Mouse (Mus musculus): ENCODE measurements around the gene Timm22. TPM values are rescaled to one million over a fixed set of nuclear protein-coding genes. Genes with fewer than 3 reads are reported as not detected.

Gene Timm22
- total and polyA plus RNA-seq, 3 experiments = 10.4 to 40.4 (median 35.3) TPM

DNA sequence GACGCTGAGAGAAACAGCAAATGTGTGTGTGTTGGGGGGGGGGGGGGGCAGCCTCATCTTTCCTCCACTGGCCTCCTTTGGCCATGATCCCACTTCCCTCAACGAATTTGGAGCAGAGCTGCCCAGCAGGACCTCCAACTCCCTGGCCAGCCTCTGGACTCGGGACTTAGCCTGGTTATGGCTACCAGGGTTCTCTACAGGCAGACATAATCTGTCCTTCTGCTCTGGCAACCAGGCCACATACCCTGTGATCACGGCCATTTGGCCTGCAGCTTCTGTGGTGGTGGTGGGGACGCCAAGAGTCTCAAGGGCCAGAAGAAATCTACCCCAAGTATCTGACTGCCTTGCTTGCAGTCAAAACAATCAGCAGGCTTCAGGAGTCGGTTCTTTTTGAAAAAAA lies 34.2 kb upstream of the Timm22 start:
- DNase-seq = peak in 1 of 2 experiments; percentile 41
- Histone ChIP-seq H3K4me3 (no peak overlapping the region), H3K27me3 (ENCODE audit: control insufficient read depth, insufficient read depth, low read length) (no peaks in the 10 kb centered on the region), H3K9ac (ENCODE audit: low read depth, low read length) (peak overlapping the region; percentile 27; the same call in 1 of the 2 replicates), H3K27ac (peak overlapping the region; percentile 19), H3K79me2 (replicated peaks; ENCODE audit: control insufficient read depth, insufficient read depth, low read length) (0 out of 2 replicates have a peak, but pooled peaks cover 1% of the 10 kb centered on the region), H3K36me3 (ENCODE audit: control insufficient read depth, insufficient read depth, low read length) (no peaks in the 10 kb centered on the region), H3K4me1 (ENCODE audit: control insufficient read depth, insufficient read depth, low read length) (peaks cover 20% of the 10 kb centered on the region)
- intact Hi-C loops (cut with DNase I) = no loop called here
- TF ChIP-seq EP300 (IDR thresholded peaks at IDR 0.05; ENCODE audit: insufficient read depth, low read depth, low read length) = no peak
- 47% methylated on average over 6 of the region's 6 CpGs for WGBS

DNA sequence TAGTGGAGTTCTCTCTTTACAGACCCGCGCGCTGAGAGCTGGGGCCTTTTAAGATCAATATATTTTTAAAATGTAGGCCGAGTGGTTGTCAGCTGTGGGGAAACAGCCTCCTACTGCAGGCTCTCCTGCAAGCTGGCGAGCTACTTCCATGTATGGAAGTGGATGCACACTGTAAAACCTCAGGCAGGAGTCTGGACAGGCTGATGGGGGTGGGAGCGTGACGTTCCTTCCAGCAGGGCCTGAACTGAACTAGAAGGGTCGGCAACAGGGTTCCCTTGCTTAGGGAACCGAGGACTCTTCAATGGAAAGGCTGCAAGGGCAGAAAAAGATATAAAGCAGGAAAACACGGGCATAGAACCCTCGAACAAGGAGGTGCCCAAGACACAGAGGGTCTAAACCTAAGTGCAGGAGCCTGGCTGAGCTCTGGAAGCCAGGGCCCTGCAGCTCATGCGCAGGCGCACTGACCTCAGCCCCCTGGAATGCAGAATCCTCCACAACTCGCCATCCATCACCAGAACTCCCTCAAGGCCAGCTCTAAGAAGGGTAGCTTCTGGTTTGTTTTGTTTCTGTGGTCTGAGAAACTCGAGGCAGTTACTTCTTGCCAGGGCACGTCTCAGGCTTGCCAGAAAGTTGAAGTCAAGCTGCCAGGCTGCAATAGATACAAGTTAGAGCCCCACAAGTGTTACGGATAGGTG lies 32.1 kb upstream of the Timm22 start:
- Histone ChIP-seq H3K4me3 (no peak overlapping the region), H3K4me1 (ENCODE audit: control insufficient read depth, insufficient read depth, low read length) (peaks cover 19% of the 10 kb centered on the region), H3K9ac (ENCODE audit: low read depth, low read length) (0 out of 2 replicates have a peak overlapping the region, but pooled peaks have one; percentile 16), H3K79me2 (replicated peaks; ENCODE audit: control insufficient read depth, insufficient read depth, low read length) (0 out of 2 replicates have a peak, but pooled peaks cover 1% of the 10 kb centered on the region), H3K36me3 (ENCODE audit: control insufficient read depth, insufficient read depth, low read length) (peaks cover 2% of the 10 kb centered on the region; the same call in 1 of the 2 replicates), H3K27me3 (ENCODE audit: control insufficient read depth, insufficient read depth, low read length) (no peaks in the 10 kb centered on the region), H3K27ac (peak overlapping the region; percentile 43)
- 40% methylated on average over 17 of the region's 17 CpGs for WGBS
- intact Hi-C loops (cut with DNase I) = loop anchor here (5.0 kb wide), 1 partner anchor 32 kb away; no protein-coding TSS in a partner anchor
- peak; percentile 71 to 78 for DNase-seq
- 0 out of 2 replicates have a peak, but pooled peaks have one; percentile 21 for TF ChIP-seq POLR2A (IDR thresholded peaks at IDR 0.05; ENCODE audit: insufficient read depth, low read depth, low read length)
- TF ChIP-seq EP300 (IDR thresholded peaks at IDR 0.05; ENCODE audit: insufficient read depth, low read depth, low read length) = no peak

DNA sequence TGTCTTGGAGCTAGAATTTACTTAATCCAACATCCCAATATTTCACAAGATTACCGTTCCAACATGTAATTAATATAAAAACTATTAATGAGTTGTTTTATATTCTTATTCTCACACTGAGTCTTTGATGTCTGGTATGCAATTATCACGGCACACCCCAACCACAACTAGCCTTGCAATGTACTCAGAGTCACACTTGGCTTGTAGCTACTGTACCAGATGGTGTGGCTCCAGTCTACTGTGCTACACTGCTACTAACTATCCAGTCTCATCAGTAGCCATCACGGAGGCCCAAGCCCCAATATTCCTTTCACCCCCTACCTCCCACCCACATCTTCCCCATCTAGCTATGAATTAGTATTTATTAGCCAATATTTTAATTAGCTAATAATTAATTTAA lies 30.3 kb upstream of the Timm22 start:
- intact Hi-C loops (cut with DNase I) = loop anchor here (5.0 kb wide), 1 partner anchor 34 kb away; no protein-coding TSS in a partner anchor
- H3K4me1 ChIP-seq (ENCODE audit: control insufficient read depth, insufficient read depth, low read length) = peaks cover 27% of the 10 kb centered on the region

DNA sequence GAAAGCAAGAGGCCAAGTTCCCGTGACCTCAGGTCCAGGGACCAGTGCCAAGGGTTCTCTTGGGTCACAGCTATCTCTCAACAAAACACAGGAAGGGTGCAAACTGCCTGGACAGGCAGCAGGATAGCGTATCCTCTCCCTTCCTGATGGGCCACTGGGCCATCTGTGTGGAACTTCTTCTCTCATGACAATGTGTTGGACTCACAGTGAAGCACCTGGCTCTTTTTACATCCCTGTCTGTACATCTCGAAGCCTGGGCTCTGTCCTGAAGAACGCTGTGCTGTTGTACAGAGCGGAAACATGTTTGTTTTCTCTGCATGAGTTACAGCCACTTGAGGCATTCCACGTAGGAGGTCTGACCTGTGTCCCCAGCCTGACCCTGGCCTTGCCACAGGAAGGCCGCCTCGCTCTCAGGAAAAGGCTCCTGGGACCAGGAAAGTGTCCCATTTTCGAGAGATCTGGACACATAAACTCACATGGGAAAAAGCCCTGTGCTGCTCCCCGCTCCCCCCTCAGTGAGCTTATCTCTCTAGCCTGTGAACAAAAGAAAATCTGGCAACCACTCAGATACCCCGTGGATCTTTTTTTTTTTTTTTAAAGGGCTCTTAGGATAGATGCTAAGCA lies 26.7 kb upstream of the Timm22 start:
- peak; percentile 71 to 84 for DNase-seq
- intact Hi-C loops (cut with DNase I) = loop anchor here (2.0 to 5.0 kb wide), 4 partner anchors 19 to 65 kb away; partner anchors contain the start of gene Nxn
- Histone ChIP-seq H3K27me3 (ENCODE audit: control insufficient read depth, insufficient read depth, low read length) (no peaks in the 10 kb centered on the region), H3K4me1 (ENCODE audit: control insufficient read depth, insufficient read depth, low read length) (peaks cover 16% of the 10 kb centered on the region), H3K9ac (ENCODE audit: low read depth, low read length) (no peak overlapping the region), H3K27ac (peak overlapping the region; percentile 74), H3K4me3 (no peak overlapping the region), H3K79me2 (replicated peaks; ENCODE audit: control insufficient read depth, insufficient read depth, low read length) (0 out of 2 replicates have a peak, but pooled peaks cover 1% of the 10 kb centered on the region), H3K36me3 (ENCODE audit: control insufficient read depth, insufficient read depth, low read length) (peaks cover 2% of the 10 kb centered on the region; the same call in 1 of the 2 replicates)
- 30% methylated on average over 11 of the region's 11 CpGs for WGBS
- TF ChIP-seq POLR2A (IDR thresholded peaks at IDR 0.05; ENCODE audit: insufficient read depth, low read depth, low read length) = no peak
- no peak for TF ChIP-seq CTCF (IDR thresholded peaks at IDR 0.05)
- TF ChIP-seq EP300 (IDR thresholded peaks at IDR 0.05; ENCODE audit: insufficient read depth, low read depth, low read length) = peak; percentile 95

More for the DNA sequence above, 30.3 kb upstream of the Timm22 start:
- no peak overlapping the region for H3K9ac ChIP-seq (ENCODE audit: low read depth, low read length)
- 0 out of 2 replicates have a peak, but pooled peaks cover 1% of the 10 kb centered on the region for H3K79me2 ChIP-seq (replicated peaks; ENCODE audit: control insufficient read depth, insufficient read depth, low read length)
- no peak for DNase-seq
- H3K36me3 ChIP-seq (ENCODE audit: control insufficient read depth, insufficient read depth, low read length) = peaks cover 2% of the 10 kb centered on the region; the same call in 1 of the 2 replicates
- WGBS = 93% methylated on average over 3 of the region's 3 CpGs
- no peak overlapping the region for H3K4me3 ChIP-seq
- H3K27me3 ChIP-seq (ENCODE audit: control insufficient read depth, insufficient read depth, low read length) = no peaks in the 10 kb centered on the region
- H3K27ac ChIP-seq = no peak overlapping the region
- no peak for TF ChIP-seq CTCF (IDR thresholded peaks at IDR 0.05)
- no peak for TF ChIP-seq EP300 (IDR thresholded peaks at IDR 0.05; ENCODE audit: insufficient read depth, low read depth, low read length)
- TF ChIP-seq POLR2A (IDR thresholded peaks at IDR 0.05; ENCODE audit: insufficient read depth, low read depth, low read length) = no peak

DNA sequence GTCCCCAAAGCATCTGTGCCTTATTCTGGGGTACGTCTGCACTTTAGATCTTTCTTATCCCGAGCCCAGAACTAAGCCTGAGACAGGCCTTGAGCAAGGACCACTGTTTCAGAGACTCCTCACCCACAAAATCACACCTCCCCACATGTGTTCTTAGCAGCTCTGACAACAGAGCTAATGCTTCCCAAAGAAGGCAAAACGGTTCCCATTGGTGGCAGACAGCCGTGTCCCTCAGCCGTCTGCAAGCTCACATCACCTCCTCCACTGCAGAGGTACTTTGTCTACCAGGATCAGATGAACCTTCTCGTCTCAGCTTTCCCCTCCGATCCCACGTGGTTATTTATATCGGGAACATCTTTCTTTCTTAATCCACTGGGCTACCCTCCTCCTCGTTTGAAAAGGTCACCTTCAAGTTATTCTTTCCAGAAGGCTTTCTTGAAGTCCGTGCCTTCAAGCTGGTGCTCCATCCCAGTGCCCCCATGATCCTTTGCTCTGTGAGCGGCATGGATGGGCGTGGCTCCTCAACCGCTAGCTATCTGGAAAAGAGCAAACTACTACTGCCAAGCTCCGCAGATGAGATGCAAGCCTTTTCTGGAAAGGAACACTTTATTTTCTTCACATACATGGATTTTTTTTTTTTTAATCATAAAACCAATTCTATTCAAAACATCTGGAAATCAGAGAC lies 25.4 kb upstream of the Timm22 start:
- intact Hi-C loops (cut with DNase I) = loop anchor here (2.0 kb wide), 2 partner anchors 17 to 55 kb away; partner anchors contain the start of gene Nxn
- no peak for DNase-seq
- TF ChIP-seq EP300 (IDR thresholded peaks at IDR 0.05; ENCODE audit: insufficient read depth, low read depth, low read length) (no peak), POLR2A (IDR thresholded peaks at IDR 0.05; ENCODE audit: insufficient read depth, low read depth, low read length) (no peak), CTCF (IDR thresholded peaks at IDR 0.05) (no peak)
- no peak overlapping the region for H3K9ac ChIP-seq (ENCODE audit: low read depth, low read length)
- WGBS = 75% methylated on average over 15 of the region's 15 CpGs
- no peak overlapping the region for H3K4me3 ChIP-seq
- peaks cover 2% of the 10 kb centered on the region; the same call in 1 of the 2 replicates for H3K36me3 ChIP-seq (ENCODE audit: control insufficient read depth, insufficient read depth, low read length)
- 0 out of 2 replicates have a peak, but pooled peaks cover 1% of the 10 kb centered on the region for H3K79me2 ChIP-seq (replicated peaks; ENCODE audit: control insufficient read depth, insufficient read depth, low read length)
- peaks cover 11% of the 10 kb centered on the region for H3K4me1 ChIP-seq (ENCODE audit: control insufficient read depth, insufficient read depth, low read length)
- no peaks in the 10 kb centered on the region for H3K27me3 ChIP-seq (ENCODE audit: control insufficient read depth, insufficient read depth, low read length)
- H3K27ac ChIP-seq = peak overlapping the region; percentile 74
